10 mouse cellular contexts compared by ENCODE assay signal in genomic region chr10:128911430-128911829, GRCm38 (mm10). TPM values are rescaled to one million over a fixed set of nuclear protein-coding genes. Genes with fewer than 3 reads are reported as not detected.
DNase-seq lines count a peak whose midpoint lies in the region; ATAC-seq lines count a peak whose summit lies in the region.
"Had no signal": no experiment of that assay in that cellular context is flagged by ENCODE, and none has a peak within 500 bp of the region (broad histone marks: within the 10 kb centered on the region; RNA-seq: fewer than 3 reads in every experiment).

No protein-coding gene starts in this region.

- 95% methylated on average over 6 of the region's 6 CpGs for WGBS in forebrain, embryonic 12.5 days
- WGBS in forebrain, embryonic 16.5 days = 92% methylated on average over 6 of the region's 6 CpGs
- 86% methylated on average over 6 of the region's 6 CpGs for WGBS in lung, embryonic 15.5 days
- WGBS in limb, embryonic 10.5 days = 89% methylated on average over 6 of the region's 6 CpGs
- 88% methylated on average over 6 of the region's 6 CpGs for WGBS in stomach, embryonic 15.5 days

- 0 out of 2 replicates have a peak overlapping the region, but pooled peaks have one; percentile 84 for H3K4me2 ChIP-seq in forebrain, embryonic 12.5 days
- no peak overlapping the region for H3K4me2 ChIP-seq in forebrain, embryonic 16.5 days (ENCODE audit: low read length)
- H3K4me2 ChIP-seq in lung, embryonic 15.5 days = peak overlapping the region; percentile 83
- H3K4me2 ChIP-seq in stomach, embryonic 15.5 days = peak overlapping the region; percentile 83

- no peak overlapping the region for H3K9ac ChIP-seq in forebrain, embryonic 12.5 days
- H3K9ac ChIP-seq in forebrain, embryonic 16.5 days (replicated peaks; ENCODE audit: low read depth, low read length) = no peak overlapping the region
- H3K9ac ChIP-seq in lung, embryonic 15.5 days = no peak overlapping the region
- no peak overlapping the region for H3K9ac ChIP-seq in stomach, embryonic 15.5 days

- H3K27ac ChIP-seq in forebrain, embryonic 12.5 days = no peak overlapping the region
- no peak overlapping the region for H3K27ac ChIP-seq in forebrain, embryonic 16.5 days (ENCODE audit: low read length)
- no peak overlapping the region for H3K27ac ChIP-seq in lung, embryonic 15.5 days
- H3K27ac ChIP-seq in limb, embryonic 10.5 days = peak overlapping the region; percentile 97; the same call in 1 of the 2 replicates
- no peak overlapping the region for H3K27ac ChIP-seq in stomach, embryonic 15.5 days

- no peak overlapping the region for H3K4me3 ChIP-seq in forebrain, embryonic 12.5 days (replicated peaks)
- no peak overlapping the region for H3K4me3 ChIP-seq in forebrain, embryonic 16.5 days (replicated peaks; ENCODE audit: low read length)
- peak overlapping the region; percentile 94 for H3K4me3 ChIP-seq in lung, embryonic 15.5 days
- H3K4me3 ChIP-seq in limb, embryonic 10.5 days = peak overlapping the region; percentile 93
- peak overlapping the region; percentile 92 for H3K4me3 ChIP-seq in stomach, embryonic 15.5 days (replicated peaks)

- H3K36me3 ChIP-seq in forebrain, embryonic 12.5 days (replicated peaks) = peaks cover 3% of the 10 kb centered on the region
- H3K36me3 ChIP-seq in forebrain, embryonic 16.5 days (ENCODE audit: control insufficient read depth, insufficient read depth) = no peaks in the 10 kb centered on the region
- peaks cover 36% of the 10 kb centered on the region for H3K36me3 ChIP-seq in lung, embryonic 15.5 days
- peaks cover 54% of the 10 kb centered on the region for H3K36me3 ChIP-seq in limb, embryonic 10.5 days
- H3K36me3 ChIP-seq in stomach, embryonic 15.5 days = peaks cover 25% of the 10 kb centered on the region

- no peaks in the 10 kb centered on the region for H3K9me3 ChIP-seq in forebrain, embryonic 12.5 days
- H3K9me3 ChIP-seq in forebrain, embryonic 16.5 days (ENCODE audit: control insufficient read depth, low read length) = no peaks in the 10 kb centered on the region
- H3K9me3 ChIP-seq in lung, embryonic 15.5 days = no peaks in the 10 kb centered on the region
- no peaks in the 10 kb centered on the region for H3K9me3 ChIP-seq in limb, embryonic 10.5 days (replicated peaks)
- no peaks in the 10 kb centered on the region for H3K9me3 ChIP-seq in stomach, embryonic 15.5 days

- H3K27me3 ChIP-seq in forebrain, embryonic 12.5 days = peaks cover 14% of the 10 kb centered on the region
- no peaks in the 10 kb centered on the region for H3K27me3 ChIP-seq in forebrain, embryonic 16.5 days (replicated peaks; ENCODE audit: control insufficient read depth, insufficient read depth, low read length)
- no peaks in the 10 kb centered on the region for H3K27me3 ChIP-seq in lung, embryonic 15.5 days
- no peaks in the 10 kb centered on the region for H3K27me3 ChIP-seq in limb, embryonic 10.5 days (ENCODE audit: low read depth, poor library complexity, severe bottlenecking)
- no peaks in the 10 kb centered on the region for H3K27me3 ChIP-seq in stomach, embryonic 15.5 days (replicated peaks)

- ATAC-seq in forebrain, embryonic 12.5 days (ENCODE audit: low FRiP score) = no peak
- ATAC-seq in forebrain, embryonic 16.5 days = no peak
- no peak for ATAC-seq in lung, embryonic 15.5 days (ENCODE audit: borderline replicate concordance, extremely low read depth, low FRiP score, low TSS enrichment)
- no peak for ATAC-seq in stomach, embryonic 15.5 days (ENCODE audit: insufficient read depth, low FRiP score, low read depth)
- no peak for ATAC-seq in megakaryocyte-erythroid progenitor cell, adult 5-6 weeks (replicated peaks; ENCODE audit: low FRiP score, low TSS enrichment, poor library complexity, severe bottlenecking)

- H3K4me1 ChIP-seq in forebrain, embryonic 12.5 days = peaks cover 22% of the 10 kb centered on the region
- peaks cover 15% of the 10 kb centered on the region for H3K4me1 ChIP-seq in forebrain, embryonic 16.5 days (replicated peaks; ENCODE audit: control insufficient read depth, insufficient read depth, low read length)
- H3K4me1 ChIP-seq in lung, embryonic 15.5 days = peaks cover 31% of the 10 kb centered on the region
- H3K4me1 ChIP-seq in limb, embryonic 10.5 days = peaks cover 46% of the 10 kb centered on the region
- peaks cover 18% of the 10 kb centered on the region; the same call in 1 of the 2 replicates for H3K4me1 ChIP-seq in stomach, embryonic 15.5 days

- DNase-seq in lung, postnatal 36 days = no peak
- no peak for DNase-seq in limb, embryonic 10.5 days (ENCODE audit: low spot score)
- DNase-seq in testis, postnatal 10 days (ENCODE audit: low spot score) = no peak
- DNase-seq: layer of hippocampus, adult 9-11 months; thymus, postnatal 4 days had no signal

RNA-seq across cellular contexts. Expression of gene Cd63, which starts 10.6 kb away (rescaled TPM):
- polyA plus RNA-seq in forebrain, embryonic 12.5 days (2016; fragmentation: Nextera tagmentation; extraction: Ambion mirVana) = 129 and 160 TPM in 2 replicates
- polyA plus RNA-seq in forebrain, embryonic 16.5 days (2015; fragmentation: Nextera tagmentation; extraction: Ambion mirVana) = 119 and 137 TPM in 2 replicates
- polyA plus RNA-seq in lung, embryonic 15.5 days (2015; fragmentation: Nextera tagmentation; extraction: Ambion mirVana) = 552 and 585 TPM in 2 replicates
- polyA plus RNA-seq in limb, embryonic 10.5 days (2016; fragmentation: Nextera tagmentation; extraction: Ambion mirVana) = 430 and 439 TPM in 2 replicates
- polyA plus RNA-seq in stomach, embryonic 15.5 days (2015; fragmentation: Nextera tagmentation; extraction: Ambion mirVana) = 693 and 758 TPM in 2 replicates
- 6.8 and 19.4 TPM in 2 replicates for total RNA-seq in megakaryocyte-erythroid progenitor cell, adult 5-6 weeks (2014; fragmentation: Nextera tagmentation)
- 15.5 and 18.0 TPM in 2 replicates for total RNA-seq in megakaryocyte-erythroid progenitor cell, adult 5-6 weeks (2017)

RNA-seq across cellular contexts. Expression of gene Rdh5, which starts 11.3 kb away (rescaled TPM):
- 11.3 and 13.3 TPM in 2 replicates for polyA plus RNA-seq in forebrain, embryonic 12.5 days (2016; fragmentation: Nextera tagmentation; extraction: Ambion mirVana)
- polyA plus RNA-seq in forebrain, embryonic 16.5 days (2015; fragmentation: Nextera tagmentation; extraction: Ambion mirVana) = 8.6 and 12.3 TPM in 2 replicates
- polyA plus RNA-seq in lung, embryonic 15.5 days (2015; fragmentation: Nextera tagmentation; extraction: Ambion mirVana) = 12.5 and 17.3 TPM in 2 replicates
- 9.2 and 10.2 TPM in 2 replicates for polyA plus RNA-seq in limb, embryonic 10.5 days (2016; fragmentation: Nextera tagmentation; extraction: Ambion mirVana)
- 12.9 and 15.0 TPM in 2 replicates for polyA plus RNA-seq in stomach, embryonic 15.5 days (2015; fragmentation: Nextera tagmentation; extraction: Ambion mirVana)
- 12.8 and 19.0 TPM in 2 replicates for total RNA-seq in megakaryocyte-erythroid progenitor cell, adult 5-6 weeks (2014; fragmentation: Nextera tagmentation)
- total RNA-seq in megakaryocyte-erythroid progenitor cell, adult 5-6 weeks (2017) = 1.1 and 3.0 TPM in 2 replicates

RNA-seq across cellular contexts. Expression of gene Bloc1s1, which starts 12.4 kb away (rescaled TPM):
- 183 and 188 TPM in 2 replicates for polyA plus RNA-seq in forebrain, embryonic 12.5 days (2016; fragmentation: Nextera tagmentation; extraction: Ambion mirVana)
- polyA plus RNA-seq in forebrain, embryonic 16.5 days (2015; fragmentation: Nextera tagmentation; extraction: Ambion mirVana) = 203 and 221 TPM in 2 replicates
- polyA plus RNA-seq in lung, embryonic 15.5 days (2015; fragmentation: Nextera tagmentation; extraction: Ambion mirVana) = 186 and 195 TPM in 2 replicates
- 168 and 182 TPM in 2 replicates for polyA plus RNA-seq in limb, embryonic 10.5 days (2016; fragmentation: Nextera tagmentation; extraction: Ambion mirVana)
- polyA plus RNA-seq in stomach, embryonic 15.5 days (2015; fragmentation: Nextera tagmentation; extraction: Ambion mirVana) = 190 and 208 TPM in 2 replicates
- total RNA-seq in megakaryocyte-erythroid progenitor cell, adult 5-6 weeks (2014; fragmentation: Nextera tagmentation) = 45.7 and 94.6 TPM in 2 replicates
- total RNA-seq in megakaryocyte-erythroid progenitor cell, adult 5-6 weeks (2017) = 73.8 and 82.2 TPM in 2 replicates

RNA-seq across cellular contexts. Expression of gene Gdf11, which starts 19.9 kb away (rescaled TPM):
- polyA plus RNA-seq in forebrain, embryonic 12.5 days (2016; fragmentation: Nextera tagmentation; extraction: Ambion mirVana) = 9.3 and 9.6 TPM in 2 replicates
- polyA plus RNA-seq in forebrain, embryonic 16.5 days (2015; fragmentation: Nextera tagmentation; extraction: Ambion mirVana) = 5.6 and 7.0 TPM in 2 replicates
- polyA plus RNA-seq in lung, embryonic 15.5 days (2015; fragmentation: Nextera tagmentation; extraction: Ambion mirVana) = 3.7 and 4.8 TPM in 2 replicates
- polyA plus RNA-seq in limb, embryonic 10.5 days (2016; fragmentation: Nextera tagmentation; extraction: Ambion mirVana) = 16.2 TPM in 2 replicates
- polyA plus RNA-seq in stomach, embryonic 15.5 days (2015; fragmentation: Nextera tagmentation; extraction: Ambion mirVana) = 4.4 and 4.7 TPM in 2 replicates
- 0.35 TPM in 1 of 2 replicates, not detected in the other for total RNA-seq in megakaryocyte-erythroid progenitor cell, adult 5-6 weeks (2014; fragmentation: Nextera tagmentation)
- total RNA-seq in megakaryocyte-erythroid progenitor cell, adult 5-6 weeks (2017) = 0.69 TPM in 1 of 2 replicates, not detected in the other

RNA-seq across cellular contexts. Expression of gene Itga7, which starts 22.2 kb away (rescaled TPM):
- polyA plus RNA-seq in forebrain, embryonic 12.5 days (2016; fragmentation: Nextera tagmentation; extraction: Ambion mirVana) = 0.46 and 0.73 TPM in 2 replicates
- 3.1 and 3.4 TPM in 2 replicates for polyA plus RNA-seq in forebrain, embryonic 16.5 days (2015; fragmentation: Nextera tagmentation; extraction: Ambion mirVana)
- polyA plus RNA-seq in lung, embryonic 15.5 days (2015; fragmentation: Nextera tagmentation; extraction: Ambion mirVana) = 5.0 TPM in 2 replicates
- polyA plus RNA-seq in limb, embryonic 10.5 days (2016; fragmentation: Nextera tagmentation; extraction: Ambion mirVana) = 0.15 and 0.24 TPM in 2 replicates
- polyA plus RNA-seq in stomach, embryonic 15.5 days (2015; fragmentation: Nextera tagmentation; extraction: Ambion mirVana) = 5.2 and 5.7 TPM in 2 replicates
- total RNA-seq in megakaryocyte-erythroid progenitor cell, adult 5-6 weeks (2014; fragmentation: Nextera tagmentation) = not detected in 2 replicates
- 0.04 and 0.19 TPM in 2 replicates for total RNA-seq in megakaryocyte-erythroid progenitor cell, adult 5-6 weeks (2017)

Comparison
In these comparisons a context has a peak if more than half of its experiments do, and no peak if none do; other contexts are left out.
1. H3K4me3 ChIP-seq: peak in lung, embryonic 15.5 days (single experiment), limb, embryonic 10.5 days (single experiment) and stomach, embryonic 15.5 days (single experiment); none in forebrain, embryonic 12.5 days (single experiment) and forebrain, embryonic 16.5 days (single experiment).